Mouse (Mus musculus) myocyte (in vitro differentiated cells): ENCODE results near the gene Kif26b. TPM values are rescaled to one million over a fixed set of nuclear protein-coding genes. Genes with fewer than 3 reads are reported as not detected.

Experiments used
- H3K27me3 ChIP-seq: one replicate; pipeline ENCODE4 v1.6.1; 2011; ENCODE audit not compliant: control insufficient read depth, insufficient read depth, insufficient read length
- H3K36me3 ChIP-seq: one replicate; pipeline ENCODE4 v1.6.1; 2011; ENCODE audit not compliant: control insufficient read depth, insufficient read depth
- H3K4me2 ChIP-seq: one replicate; pipeline ENCODE4 v1.6.1; 2011; ENCODE audit warnings: low read depth, control low read depth
- H3K4me3 ChIP-seq: one replicate; pipeline ENCODE4 v1.5.1; 2011; ENCODE audit warnings: mild to moderate bottlenecking, control low read depth, moderate library complexity
- H3K79me2 ChIP-seq: one replicate; pipeline ENCODE4 v1.6.1; 2011; ENCODE audit not compliant: control insufficient read depth, insufficient read depth
- H3ac ChIP-seq: one replicate; pipeline ENCODE4 v1.6.1; 2011; ENCODE audit not compliant: control insufficient read depth, insufficient read length
- CEBPB ChIP-seq: IDR thresholded peaks from 2 replicates; pipeline ENCODE4 v1.6.1; 2011; ENCODE audit warnings: mild to moderate bottlenecking, moderate library complexity; ENCODE audit not compliant: poor library complexity, insufficient read depth, severe bottlenecking
- E2F4 ChIP-seq: IDR thresholded peaks from one replicate; pipeline ENCODE4 v1.6.1; 2011; ENCODE audit warnings: mild to moderate bottlenecking, control low read depth, moderate library complexity; ENCODE audit not compliant: insufficient read depth
- MAX ChIP-seq: IDR thresholded peaks from one replicate; pipeline ENCODE4 v1.6.1; 2011; ENCODE audit warnings: low read depth, mild to moderate bottlenecking, control low read depth
- MYOD1 ChIP-seq, 3 experiments: IDR thresholded peaks; one replicate each; pipeline ENCODE4 v1.6.1; 2011; ENCODE audit warnings: control low read depth in 2 of 3, low read depth in 2 of 3, mild to moderate bottlenecking in 2 of 3, moderate library complexity in 1 of 3; ENCODE audit not compliant: insufficient read length in 2 of 3, control insufficient read depth in 1 of 3
- MYOG ChIP-seq, 3 experiments: IDR thresholded peaks; one replicate each; pipeline ENCODE4 v1.6.1; 2011; ENCODE audit warnings: control low read depth in 2 of 3, low read depth in 2 of 3, mild to moderate bottlenecking in 2 of 3; ENCODE audit not compliant: insufficient read length in 2 of 3, control insufficient read depth in 1 of 3, insufficient read depth in 1 of 3
- POLR2A ChIP-seq: IDR thresholded peaks from one replicate; pipeline ENCODE4 v1.6.1; 2011; ENCODE audit warnings: low read depth, mild to moderate bottlenecking, control low read depth, moderate library complexity; ENCODE audit not compliant: insufficient read length
- POLR2AphosphoS2 ChIP-seq: IDR thresholded peaks from one replicate; pipeline ENCODE4 v1.6.1; 2011; ENCODE audit warnings: low read depth, control low read depth; ENCODE audit not compliant: insufficient read length
- REST ChIP-seq: IDR thresholded peaks from one replicate; pipeline ENCODE4 v1.6.1; 2011; ENCODE audit warnings: mild to moderate bottlenecking, control low read depth, moderate library complexity; ENCODE audit not compliant: insufficient read depth, insufficient read length
- SRF ChIP-seq: IDR thresholded peaks from one replicate; pipeline ENCODE4 v1.6.1; 2011; ENCODE audit warnings: low read depth; ENCODE audit not compliant: control insufficient read depth, insufficient read length
- TCF12 ChIP-seq: IDR thresholded peaks from one replicate; pipeline ENCODE4 v1.6.1; 2011; ENCODE audit warnings: mild to moderate bottlenecking, control low read depth; ENCODE audit not compliant: poor library complexity, insufficient read depth, severe bottlenecking
- TCF3 ChIP-seq: IDR thresholded peaks from one replicate; pipeline ENCODE4 v1.6.1; 2011; ENCODE audit warnings: low read depth, control low read depth; ENCODE audit not compliant: insufficient read length
- USF1 ChIP-seq: IDR thresholded peaks from one replicate; pipeline ENCODE4 v1.6.1; 2011; ENCODE audit warnings: low read depth, mild to moderate bottlenecking, control low read depth, moderate library complexity
- polyA plus RNA-seq: library from polyadenylated mRNA; unstranded; fragments of >200 nt; fragmentation: generic; extraction: Trizol; gene quantifications from one replicate; pipeline ENCODE4 v1.2.1, GENCODE M21; 2012; ENCODE audit warnings: missing spikeins

Kif26b gene
- polyA plus RNA-seq, 1 experiment = 5.9 TPM

DNA sequence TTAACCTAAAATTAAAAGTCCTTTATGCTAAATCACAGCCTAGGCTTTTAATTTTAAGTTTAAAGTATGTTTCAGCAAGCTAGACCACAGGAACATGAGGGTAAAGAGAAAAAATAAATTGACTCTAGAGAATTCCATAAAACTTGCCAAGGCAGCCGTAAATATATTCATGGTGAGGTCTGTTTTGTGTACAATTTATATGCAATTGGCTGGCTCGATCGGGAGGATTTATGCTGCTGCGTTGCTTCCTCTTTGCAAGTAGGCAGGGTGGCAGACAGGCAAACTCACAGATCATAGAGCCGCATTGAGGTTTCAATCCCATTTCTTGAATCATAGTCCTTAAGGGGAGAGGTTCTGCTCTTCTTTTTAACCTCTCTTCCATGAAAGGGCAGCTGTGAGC, 318.6 kb downstream of the Kif26b start:
- Histone ChIP-seq H3K4me3 (no peak overlapping the region), H3K4me2 (no peak overlapping the region), H3K36me3 (no peaks in the 10 kb centered on the region), H3ac (no peak overlapping the region), H3K27me3 (no peaks in the 10 kb centered on the region), H3K79me2 (no peaks in the 10 kb centered on the region)
- no peak for TF ChIP-seq MYOG (IDR thresholded peaks at IDR 0.05; ENCODE audit: control insufficient read depth in 1 of 3, insufficient read depth in 1 of 3, insufficient read length in 2 of 3, low read depth in 2 of 3)
- TF ChIP-seq REST = no peak
- no peak for TF ChIP-seq POLR2AphosphoS2
- no peak for TF ChIP-seq TCF12
- no peak for TF ChIP-seq POLR2A
- TF ChIP-seq CEBPB = no peak
- no peak for TF ChIP-seq MAX
- no peak for TF ChIP-seq SRF
- TF ChIP-seq USF1 = no peak
- no peak for TF ChIP-seq E2F4

DNA sequence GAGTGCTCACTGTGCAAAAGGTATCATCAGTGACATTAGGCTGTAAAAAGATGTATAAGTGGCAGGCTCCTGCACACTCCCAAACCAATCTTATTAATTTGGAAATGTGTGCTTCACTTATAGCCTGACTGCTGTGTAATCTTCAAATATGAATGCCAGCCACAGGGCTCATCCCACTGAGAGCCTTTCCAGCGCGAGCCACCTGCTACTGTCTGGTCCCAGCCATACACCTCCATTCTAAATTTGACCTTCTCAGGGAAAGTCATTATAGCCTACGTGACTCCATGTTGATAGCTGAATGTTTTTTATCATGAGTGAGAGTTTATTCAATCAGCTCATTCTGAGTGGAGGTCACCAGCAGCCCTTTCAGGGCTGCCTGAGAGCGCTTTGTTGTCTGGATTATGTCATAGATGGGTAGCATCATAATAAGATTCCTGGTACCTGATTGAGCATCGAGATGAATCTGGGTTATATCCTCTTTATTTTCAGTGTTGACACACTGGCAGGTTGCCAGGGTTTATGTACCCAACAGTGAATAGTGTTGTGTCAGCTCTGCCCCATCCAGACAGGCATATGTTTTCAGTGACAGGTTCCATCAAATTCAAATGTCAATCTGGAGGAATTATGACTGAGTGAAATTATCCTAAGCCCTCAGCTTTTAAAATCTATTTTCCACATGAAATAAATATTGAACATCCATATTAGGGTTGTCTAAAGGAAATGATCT, 319.6 kb downstream of the Kif26b start:
- Histone ChIP-seq H3K27me3 (no peaks in the 10 kb centered on the region), H3K4me2 (no peak overlapping the region), H3K4me3 (no peak overlapping the region), H3ac (no peak overlapping the region), H3K36me3 (no peaks in the 10 kb centered on the region), H3K79me2 (no peaks in the 10 kb centered on the region)
- TF ChIP-seq SRF = no peak
- TF ChIP-seq TCF12 = no peak
- no peak for TF ChIP-seq CEBPB
- no peak for TF ChIP-seq MYOG (IDR thresholded peaks at IDR 0.05; ENCODE audit: control insufficient read depth in 1 of 3, insufficient read depth in 1 of 3, insufficient read length in 2 of 3, low read depth in 2 of 3)
- no peak for TF ChIP-seq E2F4
- no peak for TF ChIP-seq REST
- no peak for TF ChIP-seq MAX
- TF ChIP-seq MYOD1 (IDR thresholded peaks at IDR 0.05; ENCODE audit: control insufficient read depth in 1 of 3, insufficient read length in 2 of 3, low read depth in 2 of 3) = no peak
- no peak for TF ChIP-seq POLR2AphosphoS2
- no peak for TF ChIP-seq TCF3
- TF ChIP-seq POLR2A = no peak
- TF ChIP-seq USF1 = no peak

DNA sequence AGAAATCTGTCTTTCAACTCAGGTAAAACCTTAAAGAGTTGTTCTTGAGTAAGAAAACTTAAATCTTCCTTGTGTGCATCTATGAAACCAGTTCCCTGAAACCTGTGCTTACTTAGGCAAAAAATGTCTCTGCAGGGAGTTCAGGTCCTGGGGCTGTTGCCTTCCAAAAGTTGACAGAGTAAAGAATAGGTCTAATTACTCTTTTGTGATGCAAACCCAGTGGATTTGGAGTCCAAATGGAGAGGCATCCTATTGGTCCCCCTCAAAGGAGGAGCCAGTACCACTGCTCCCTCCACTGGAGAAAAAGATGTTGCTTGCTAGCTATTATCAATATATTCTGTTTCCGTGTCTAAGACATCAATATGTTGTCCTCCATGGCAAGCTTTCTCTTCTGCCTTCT, 321.6 kb downstream of the Kif26b start:
- TF ChIP-seq CEBPB = no peak
- no peak for TF ChIP-seq SRF
- no peak for TF ChIP-seq MYOD1 (IDR thresholded peaks at IDR 0.05; ENCODE audit: control insufficient read depth in 1 of 3, insufficient read length in 2 of 3, low read depth in 2 of 3)
- H3K4me2 ChIP-seq = no peak overlapping the region
- no peaks in the 10 kb centered on the region for H3K79me2 ChIP-seq
- no peaks in the 10 kb centered on the region for H3K36me3 ChIP-seq
- H3ac ChIP-seq = no peak overlapping the region
- H3K27me3 ChIP-seq = no peaks in the 10 kb centered on the region
- H3K4me3 ChIP-seq = no peak overlapping the region

DNA sequence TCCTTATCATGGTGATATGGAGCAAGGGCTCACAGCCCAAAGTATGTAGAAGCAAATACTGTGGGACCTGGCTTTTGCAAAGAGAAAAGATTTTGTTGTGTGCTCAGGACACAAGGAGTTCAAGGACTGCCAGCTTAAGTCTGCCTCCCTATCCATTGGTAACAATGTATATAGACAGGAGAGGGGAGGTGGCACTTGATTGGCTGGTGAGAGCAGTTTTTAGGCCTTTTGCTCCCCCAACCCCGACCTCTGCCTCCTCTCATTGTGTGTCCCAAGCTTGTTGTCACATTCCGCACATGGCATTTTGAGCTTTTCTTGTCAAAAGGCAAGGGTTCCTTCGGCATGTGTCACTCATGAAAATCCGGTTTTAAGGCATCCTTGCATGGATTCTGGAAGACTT, 326.0 kb downstream of the Kif26b start:
- no peaks in the 10 kb centered on the region for H3K36me3 ChIP-seq
- no peak overlapping the region for H3K4me2 ChIP-seq
- no peak overlapping the region for H3ac ChIP-seq
- no peak for TF ChIP-seq USF1
- no peak for TF ChIP-seq CEBPB
- no peak for TF ChIP-seq TCF3
- TF ChIP-seq MYOD1 (IDR thresholded peaks at IDR 0.05; ENCODE audit: control insufficient read depth in 1 of 3, insufficient read length in 2 of 3, low read depth in 2 of 3) = no peak
- no peak for TF ChIP-seq POLR2A
- TF ChIP-seq E2F4 = no peak
- no peak for TF ChIP-seq MAX
- TF ChIP-seq TCF12 = no peak
- no peak for TF ChIP-seq MYOG (IDR thresholded peaks at IDR 0.05; ENCODE audit: control insufficient read depth in 1 of 3, insufficient read depth in 1 of 3, insufficient read length in 2 of 3, low read depth in 2 of 3)
- TF ChIP-seq SRF = no peak
- TF ChIP-seq REST = no peak
- no peak for TF ChIP-seq POLR2AphosphoS2
- no peaks in the 10 kb centered on the region for H3K27me3 ChIP-seq
- H3K4me3 ChIP-seq = no peak overlapping the region
- no peaks in the 10 kb centered on the region for H3K79me2 ChIP-seq

DNA sequence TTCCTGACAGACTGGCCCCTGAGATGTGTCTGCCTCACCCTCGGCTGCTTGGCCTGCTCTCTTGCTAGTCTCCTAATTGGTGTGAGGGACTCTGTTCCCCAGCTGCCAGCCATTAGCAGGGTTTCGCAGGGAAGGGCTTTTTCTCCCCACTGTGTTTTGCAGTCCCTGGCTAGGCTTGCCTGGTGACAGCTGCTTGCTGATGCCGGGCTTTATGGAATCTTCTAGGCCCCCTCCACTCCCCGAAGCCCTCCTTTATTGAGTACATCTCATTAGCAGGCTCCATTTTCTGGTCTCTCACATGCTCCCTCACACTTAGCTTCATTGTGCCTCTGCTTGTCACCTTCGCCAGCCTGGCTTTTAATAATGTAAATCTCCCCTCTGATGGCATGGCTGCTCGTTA, 327.0 kb downstream of the Kif26b start:
- H3K79me2 ChIP-seq = no peaks in the 10 kb centered on the region
- H3K36me3 ChIP-seq = no peaks in the 10 kb centered on the region
- no peaks in the 10 kb centered on the region for H3K27me3 ChIP-seq
- H3ac ChIP-seq = no peak overlapping the region
- no peak overlapping the region for H3K4me3 ChIP-seq
- TF ChIP-seq MYOG (IDR thresholded peaks at IDR 0.05; ENCODE audit: control insufficient read depth in 1 of 3, insufficient read depth in 1 of 3, insufficient read length in 2 of 3, low read depth in 2 of 3) = no peak
- no peak for TF ChIP-seq CEBPB
- TF ChIP-seq TCF12 = no peak
- TF ChIP-seq SRF = no peak
- no peak for TF ChIP-seq MAX
- no peak for TF ChIP-seq TCF3
- no peak for TF ChIP-seq USF1
- no peak for TF ChIP-seq POLR2A
- no peak for TF ChIP-seq POLR2AphosphoS2
- TF ChIP-seq REST = no peak
- TF ChIP-seq MYOD1 (IDR thresholded peaks at IDR 0.05; ENCODE audit: control insufficient read depth in 1 of 3, insufficient read length in 2 of 3, low read depth in 2 of 3) = no peak
- TF ChIP-seq E2F4 = no peak
- no peak overlapping the region for H3K4me2 ChIP-seq
